Mouse (Mus musculus) bone marrow, adult 2 months (tissue): ENCODE data around the gene Capn15. TPM values are rescaled to one million over a fixed set of nuclear protein-coding genes. Genes with fewer than 3 reads are reported as not detected.

Experiments
- H3K27ac ChIP-seq: fragments of 200-500 bp; 2 replicates; pipeline ENCODE4 v1.5.1; 2012; ENCODE audit warnings: low read depth, mild to moderate bottlenecking, control low read depth, inconsistent platforms, low read length; ENCODE audit not compliant: control insufficient read depth, poor library complexity, insufficient read depth
- H3K4me1 ChIP-seq: fragments of 200-500 bp; 2 replicates; pipeline ENCODE4 v1.6.1; 2011; ENCODE audit warnings: low read length; ENCODE audit not compliant: control insufficient read depth, insufficient read depth
- H3K4me3 ChIP-seq: fragments of 200-500 bp; replicated peaks from 2 replicates; pipeline ENCODE3; 2011; ENCODE audit warnings: mild to moderate bottlenecking, low read depth, low read length, control low read depth; ENCODE audit not compliant: control insufficient read depth
- CTCF ChIP-seq: fragments of 200-500 bp; IDR thresholded peaks from 2 replicates; pipeline ENCODE4 v1.5.1; 2011; ENCODE audit warnings: low read length, control low read depth; ENCODE audit not compliant: control insufficient read depth, insufficient read depth
- POLR2A ChIP-seq: fragments of 200-500 bp; IDR thresholded peaks from 2 replicates; pipeline ENCODE4 v1.6.1; 2011; ENCODE audit warnings: low read depth, mild to moderate bottlenecking, control low read depth, low read length, borderline replicate concordance; ENCODE audit not compliant: control insufficient read depth
- WGBS: fragments of 180-500 bp; shearing (Covaris S2); methylation state at CpG from one replicate; pipeline ENCODE4 v1.1.7; 2018; 5-methylcytosine and 5-hydroxymethylcytosine counted together
- polyA plus RNA-seq: library from polyadenylated mRNA; stranded (reverse); fragments of >200 nt; gene quantifications from 2 replicates; pipeline ENCODE4 v1.2.4, GENCODE M21; 2011; ENCODE audit warnings: low replicate concordance; ENCODE audit not compliant: missing spikeins, insufficient read depth, insufficient read length

Gene Capn15
- polyA plus RNA-seq, 1 experiment, result 18.2 TPM

DNA sequence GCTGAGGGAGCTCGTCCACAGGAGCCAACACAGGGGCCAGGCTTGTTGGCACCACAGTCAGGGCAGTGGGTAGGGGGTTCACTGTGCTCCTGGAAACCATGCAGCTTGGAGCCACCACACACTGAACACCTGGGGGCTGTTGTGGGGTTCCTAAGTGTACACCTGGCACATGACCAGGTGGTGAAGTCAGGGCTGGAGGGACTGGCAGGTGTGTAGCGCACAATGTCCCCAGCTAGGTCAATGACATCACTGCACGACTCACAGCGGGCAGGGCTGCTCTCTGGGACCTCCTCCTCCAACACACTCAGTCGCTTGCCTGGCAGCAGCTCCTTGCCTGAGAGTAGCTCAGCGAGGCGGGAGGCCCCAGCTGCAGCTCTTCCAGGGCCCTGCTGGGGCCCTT lies 21.3 kb downstream of the Capn15 start:
- H3K27ac ChIP-seq, result no peak overlapping the region
- H3K4me3 ChIP-seq, result no peak overlapping the region
- H3K4me1 ChIP-seq, result peaks cover 2% of the 10 kb centered on the region
- WGBS, result 95% methylated on average over 7 of the region's 7 CpGs
- TF ChIP-seq POLR2A (no peak; the same call in 1 of the 2 replicates), CTCF (no peak)

DNA sequence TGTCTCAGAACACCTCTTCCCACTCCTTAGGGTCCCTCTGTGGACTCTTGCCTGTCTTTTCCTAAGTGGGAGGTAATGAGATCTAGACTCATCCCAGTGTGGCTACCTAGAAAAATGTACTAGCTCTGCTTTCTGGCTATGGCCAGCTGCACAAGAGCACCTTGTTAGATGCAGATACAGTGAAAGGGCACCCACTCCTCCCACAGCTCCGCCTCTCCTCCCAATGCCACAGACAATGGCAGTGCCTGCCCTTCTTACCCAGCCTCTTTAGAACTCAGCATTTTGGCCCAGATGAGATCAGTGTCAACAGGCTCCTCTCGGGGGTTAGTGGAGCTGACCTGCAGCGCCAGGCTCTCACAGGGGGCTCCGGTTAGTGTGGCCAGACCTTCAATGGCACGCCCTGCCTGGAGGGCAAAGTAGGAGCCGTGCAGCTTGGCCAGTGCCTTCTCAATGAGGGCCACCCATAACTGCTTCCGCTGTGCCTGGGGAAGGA lies 23.1 kb downstream of the Capn15 start:
- peak overlapping the region; percentile 69 for H3K4me3 ChIP-seq
- 86% methylated on average over 7 of the region's 7 CpGs for WGBS
- no peak for TF ChIP-seq POLR2A
- TF ChIP-seq CTCF, result no peak
- no peaks in the 10 kb centered on the region; the same call in 1 of the 2 replicates for H3K4me1 ChIP-seq
- H3K27ac ChIP-seq, result peak overlapping the region; percentile 84

DNA sequence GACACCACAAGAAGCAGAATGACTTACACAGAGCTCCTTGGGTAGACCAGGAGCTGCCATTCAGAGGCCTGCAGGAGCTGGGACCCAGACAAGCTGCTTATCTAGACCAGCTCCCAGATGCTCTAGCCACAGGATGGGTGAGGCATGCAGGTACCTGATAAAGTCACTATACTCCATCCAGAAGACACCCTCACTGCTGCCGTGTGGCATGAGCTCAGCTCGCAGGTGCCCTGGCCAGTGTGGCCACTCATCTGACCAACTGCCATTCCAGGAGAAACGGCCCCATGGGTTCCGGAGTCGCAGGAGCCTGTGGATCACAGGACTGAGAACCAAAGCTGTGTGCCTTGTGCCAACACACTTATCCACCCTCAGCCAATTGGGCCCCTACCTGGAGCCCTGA lies 24.0 kb downstream of the Capn15 start:
- H3K27ac ChIP-seq, result peak overlapping the region; percentile 84
- H3K4me3 ChIP-seq, result peak overlapping the region; percentile 69
- TF ChIP-seq CTCF, result no peak
- TF ChIP-seq POLR2A, result peak; percentile 85
- no peaks in the 10 kb centered on the region; the same call in 1 of the 2 replicates for H3K4me1 ChIP-seq
- 72% methylated on average over 5 of the region's 5 CpGs for WGBS

DNA sequence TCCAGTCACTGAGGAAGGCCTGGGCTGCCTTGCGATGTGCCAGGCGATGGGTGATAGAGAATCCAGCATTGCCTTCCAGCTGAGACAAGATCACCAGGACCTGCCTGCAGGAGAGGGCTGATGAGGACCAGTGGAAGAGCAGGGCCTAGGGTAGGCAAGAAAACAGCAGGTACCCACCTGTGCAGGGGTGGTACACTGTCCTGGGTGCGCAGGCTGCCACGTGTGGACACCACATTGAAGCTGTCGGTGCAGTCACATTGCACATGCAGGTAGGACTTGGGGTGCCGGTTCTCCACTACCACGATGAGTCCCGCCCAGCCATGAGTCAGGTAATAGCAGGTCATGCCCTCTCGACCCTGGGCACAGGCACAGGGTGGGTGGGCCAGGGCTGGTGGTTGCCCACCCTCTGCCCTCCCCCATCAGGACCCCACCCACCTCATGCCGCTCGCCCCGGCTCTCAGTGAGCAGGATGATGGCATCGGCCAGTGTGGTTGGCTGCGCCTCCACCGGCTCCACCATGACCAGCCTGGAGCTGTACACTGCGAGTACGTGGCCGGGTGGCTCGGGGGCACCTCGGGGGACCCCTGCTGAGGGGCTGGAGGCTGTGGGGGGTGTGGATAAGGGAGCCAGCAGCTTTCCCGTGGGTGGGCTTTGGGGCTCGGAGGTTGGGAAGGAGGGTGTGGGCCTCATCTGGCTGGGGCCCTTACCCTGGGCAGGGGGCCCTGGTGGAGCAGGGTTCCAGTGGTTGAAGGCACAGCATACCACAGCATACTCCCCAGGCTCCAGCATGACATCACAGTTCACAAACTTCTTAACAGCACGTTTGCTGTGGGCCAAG lies 25.7 kb downstream of the Capn15 start:
- Histone ChIP-seq H3K27ac (peak overlapping the region; percentile 64; the same call in 1 of the 2 replicates), H3K4me3 (no peak overlapping the region), H3K4me1 (no peaks in the 10 kb centered on the region; the same call in 1 of the 2 replicates)
- 92% methylated on average over 23 of the region's 23 CpGs for WGBS
- TF ChIP-seq POLR2A (no peak), CTCF (no peak)

DNA sequence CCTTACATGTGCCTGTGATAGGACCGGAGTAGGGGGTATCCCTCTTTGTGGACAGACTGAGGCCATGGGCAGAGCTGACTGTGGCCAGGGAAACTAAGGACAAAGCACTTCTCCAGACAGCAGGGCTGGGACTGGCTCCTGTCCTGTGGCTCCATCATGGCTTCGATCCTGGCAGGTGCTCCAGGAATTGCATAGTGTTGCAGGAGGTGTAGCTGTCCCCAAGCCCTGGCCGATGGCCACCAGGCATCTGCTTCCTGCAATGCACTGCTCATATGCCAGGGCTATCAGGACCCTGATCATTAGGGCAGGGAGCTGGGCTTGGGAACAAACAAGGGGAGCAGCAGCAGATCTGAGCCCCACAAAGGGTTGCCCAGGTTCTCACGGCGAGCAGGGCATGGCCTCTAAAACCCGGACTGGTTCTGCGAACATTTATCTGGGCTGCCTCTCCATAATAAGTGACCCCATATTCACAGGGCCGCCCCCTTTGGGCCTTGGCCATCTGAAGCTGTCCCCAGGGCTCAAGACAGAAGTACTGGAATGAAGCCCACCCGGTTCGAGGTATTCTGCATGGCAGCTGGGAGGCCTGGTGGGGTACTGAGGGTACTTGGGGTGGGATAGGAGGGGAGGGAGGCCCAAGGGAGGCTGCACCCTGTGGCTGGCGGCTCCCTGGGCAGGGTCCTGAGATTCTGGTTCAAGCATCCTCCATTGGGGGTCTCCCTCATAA lies 26.7 kb downstream of the Capn15 start:
- Histone ChIP-seq H3K4me3 (no peak overlapping the region), H3K4me1 (no peaks in the 10 kb centered on the region; the same call in 1 of the 2 replicates), H3K27ac (no peak overlapping the region)
- TF ChIP-seq CTCF, result no peak
- TF ChIP-seq POLR2A, result no peak
- 93% methylated on average over 11 of the region's 11 CpGs for WGBS

DNA sequence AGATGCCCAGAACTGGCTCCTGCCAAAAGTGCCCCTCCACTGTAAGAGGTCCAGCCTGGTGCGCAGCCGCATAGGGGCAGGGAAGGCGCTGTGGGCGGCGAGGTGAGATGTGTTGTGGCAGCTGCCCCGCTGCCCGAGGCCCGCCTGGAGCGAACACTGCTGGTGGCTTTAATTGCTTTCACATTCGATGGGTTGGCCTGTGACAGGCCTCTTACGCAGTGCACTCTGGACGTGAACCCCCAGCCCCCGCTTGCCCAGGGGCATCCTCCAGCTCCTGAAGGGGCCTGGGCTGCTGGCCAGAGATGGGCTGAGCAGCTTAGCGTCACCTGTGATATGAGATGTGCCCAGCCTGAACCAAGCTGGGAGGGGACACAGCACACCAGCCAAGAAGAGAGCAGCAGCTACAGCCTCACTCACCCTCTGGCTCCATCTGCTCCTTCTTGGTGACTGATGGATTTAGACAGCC lies 28.0 kb downstream of the Capn15 start:
- WGBS, result 88% methylated on average over 14 of the region's 14 CpGs
- TF ChIP-seq POLR2A (no peak), CTCF (no peak)
- Histone ChIP-seq H3K27ac (no peak overlapping the region), H3K4me3 (no peak overlapping the region), H3K4me1 (no peaks in the 10 kb centered on the region; the same call in 1 of the 2 replicates)

DNA sequence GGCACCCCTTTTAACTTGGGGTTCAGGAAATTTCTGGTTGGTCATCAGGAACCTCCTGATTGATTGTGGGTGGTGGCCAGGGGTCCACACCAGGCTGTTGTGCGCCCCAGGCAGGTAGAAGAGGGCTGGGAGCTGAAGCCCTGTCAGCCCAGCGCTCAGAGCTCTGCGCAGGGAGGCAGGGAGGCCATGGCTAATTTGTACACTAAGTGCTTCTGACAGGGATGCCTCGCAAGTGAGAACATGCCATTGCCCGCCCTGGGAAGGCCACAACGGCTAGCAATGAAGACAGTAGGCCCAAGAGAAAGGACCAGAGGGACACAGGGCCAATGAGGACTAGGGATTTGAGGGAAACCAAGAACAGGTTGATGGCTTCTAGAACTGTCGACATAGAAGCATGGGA lies 29.0 kb downstream of the Capn15 start:
- 82% methylated on average over 7 of the region's 7 CpGs for WGBS
- H3K4me1 ChIP-seq, result no peaks in the 10 kb centered on the region; the same call in 1 of the 2 replicates
- H3K27ac ChIP-seq, result no peak overlapping the region
- H3K4me3 ChIP-seq, result no peak overlapping the region
- TF ChIP-seq POLR2A (no peak), CTCF (no peak)

DNA sequence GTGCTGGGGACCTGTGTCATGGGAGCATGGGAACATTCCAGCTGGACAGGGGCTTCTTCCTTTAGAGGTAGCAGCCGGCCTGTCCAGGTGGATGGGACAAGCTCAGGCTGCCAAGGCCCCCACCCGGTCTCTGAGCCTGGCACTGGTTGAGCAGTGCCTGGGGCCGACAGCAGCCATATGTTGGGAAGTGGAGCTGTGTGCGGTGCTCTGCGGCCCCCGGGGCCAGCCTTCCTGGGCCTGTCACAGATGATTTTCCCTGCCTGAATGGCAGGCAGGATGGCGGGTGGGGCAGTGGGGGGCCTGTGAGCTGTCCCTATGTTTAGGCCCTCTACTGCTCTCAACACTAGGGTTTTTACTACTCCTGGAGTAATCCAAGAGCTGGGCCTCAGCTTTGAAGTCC lies 29.4 kb downstream of the Capn15 start:
- H3K27ac ChIP-seq, result no peak overlapping the region

More for the DNA sequence above, 29.4 kb downstream of the Capn15 start:
- 87% methylated on average over 7 of the region's 7 CpGs for WGBS
- no peaks in the 10 kb centered on the region; the same call in 1 of the 2 replicates for H3K4me1 ChIP-seq
- TF ChIP-seq POLR2A, result no peak
- no peak for TF ChIP-seq CTCF
- no peak overlapping the region for H3K4me3 ChIP-seq
